Mouse (Mus musculus): ENCODE measurements around the gene Gm26938.
A peak's percentile ranks its signal among the peaks of the same experiment; 100 is the strongest.

Gene Gm26938

DNA sequence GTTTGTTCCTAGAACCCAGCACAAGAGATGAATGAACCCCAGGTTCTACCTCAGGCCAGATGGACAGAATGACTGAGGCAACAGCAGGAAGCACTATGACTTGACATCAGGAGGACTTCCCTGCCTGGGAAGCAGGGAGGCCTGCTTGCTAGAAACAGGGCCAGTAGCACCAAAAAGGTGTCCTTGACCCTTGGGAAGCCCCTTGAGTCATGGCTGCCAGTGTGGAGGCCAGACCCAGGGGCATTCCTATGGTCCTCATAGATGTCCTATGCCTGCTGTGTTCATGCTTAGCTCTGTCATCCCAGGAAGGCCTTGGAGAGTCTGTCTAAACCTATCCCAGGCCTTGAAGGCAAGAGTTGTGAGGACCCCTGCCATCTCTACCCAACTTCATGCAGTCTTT is 9.8 kb downstream of the Gm26938 start:
- DNase-seq (ENCODE audit: low read depth, low spot score) = no peak

DNA sequence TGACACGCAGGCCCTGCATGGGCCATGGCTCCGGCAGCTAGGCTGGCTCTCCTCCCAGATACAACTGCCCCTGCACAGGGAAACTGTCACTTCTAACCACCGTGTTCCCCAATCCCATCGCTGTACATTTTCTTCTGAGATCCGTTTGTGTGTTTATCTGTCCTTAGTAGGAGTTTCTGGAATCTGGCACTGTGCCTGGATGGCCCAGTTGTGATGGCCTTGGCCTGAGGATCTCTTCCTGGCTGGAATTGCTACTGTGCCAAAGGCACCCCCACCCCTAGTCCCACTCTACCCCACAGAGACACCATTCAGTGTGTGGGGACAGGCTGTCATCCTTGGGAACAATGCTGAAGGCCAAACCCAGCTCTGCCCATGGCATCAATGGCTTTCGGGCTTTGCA is 10.2 kb downstream of the Gm26938 start:
- no peak for DNase-seq (ENCODE audit: low read depth, low spot score)

DNA sequence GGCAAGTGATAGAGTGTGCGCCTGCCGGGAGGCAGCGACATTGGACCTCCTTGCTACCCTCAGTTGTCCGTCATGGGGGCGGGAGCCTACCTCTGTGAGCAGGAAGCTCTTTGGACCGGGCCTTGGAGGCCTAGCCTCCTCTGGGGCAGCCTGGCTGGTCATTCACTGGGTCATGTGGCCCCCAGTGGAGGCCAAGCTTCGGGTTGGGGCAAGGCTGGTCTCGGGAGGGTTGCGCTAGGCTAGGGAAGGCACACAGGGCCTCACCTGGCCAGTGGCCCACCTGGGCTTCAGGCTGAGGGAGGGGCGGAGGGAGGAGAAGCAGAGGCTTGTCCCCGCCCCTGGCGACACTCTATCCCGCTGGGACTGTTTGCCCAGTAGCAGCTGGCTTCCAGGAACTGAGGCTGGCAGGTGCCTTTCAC is 12.2 kb downstream of the Gm26938 start:
- DNase-seq (ENCODE audit: low read depth, low spot score) = no peak

DNA sequence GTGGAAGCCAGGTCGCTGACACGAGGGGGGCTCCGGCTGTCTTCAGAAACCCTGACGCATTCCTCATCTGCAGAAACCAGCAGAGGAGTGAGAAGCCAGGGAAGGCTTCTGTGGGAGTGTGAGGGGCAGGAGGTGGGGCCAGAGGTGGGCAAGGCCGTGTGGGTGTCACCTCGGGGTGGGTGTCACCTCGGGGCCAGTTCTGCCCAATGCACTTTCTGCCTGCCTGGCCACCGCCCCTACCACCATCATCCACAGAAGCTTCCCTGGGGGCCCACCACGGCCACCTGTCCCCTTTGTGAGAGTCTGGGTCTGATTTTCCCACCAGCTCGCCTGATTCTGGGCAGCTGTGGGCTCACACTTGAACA is 13.1 kb downstream of the Gm26938 start:
- no peak for DNase-seq (ENCODE audit: low read depth, low spot score)

DNA sequence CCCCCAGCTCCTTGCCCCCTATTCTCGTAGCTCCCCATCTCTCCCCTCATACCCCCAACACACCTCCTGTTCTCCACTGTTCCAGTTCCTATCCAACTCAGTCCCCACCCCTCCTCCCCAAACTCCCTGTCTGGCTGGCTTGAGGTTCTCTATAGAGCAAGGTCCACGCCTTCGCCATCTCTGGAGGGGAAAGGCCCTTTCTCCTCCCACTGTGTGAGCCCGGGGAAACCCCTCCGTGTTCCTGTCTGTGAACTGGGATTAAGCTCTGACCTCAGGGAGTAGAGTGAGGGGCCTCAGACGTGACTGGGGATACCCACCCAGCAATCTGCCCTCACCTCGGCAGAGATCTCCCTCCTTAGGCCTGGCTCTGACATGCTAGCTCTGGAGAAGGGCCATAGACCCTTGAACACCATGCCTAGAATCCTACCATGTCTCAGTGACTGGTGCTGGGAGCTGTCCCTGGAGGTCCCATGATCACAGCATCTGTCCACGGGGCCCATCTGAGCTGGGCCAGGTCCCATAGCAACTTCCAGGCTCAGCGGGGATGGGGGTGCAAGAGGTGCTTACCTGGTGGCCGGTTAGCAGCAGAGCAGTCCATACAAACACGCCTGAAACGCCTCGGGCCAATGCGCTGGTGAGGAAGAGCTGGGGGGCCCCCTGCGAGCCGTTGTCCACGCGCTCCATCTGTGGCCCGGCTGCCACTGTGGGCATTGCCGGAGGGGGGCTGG is 13.6 kb downstream of the Gm26938 start:
- no peak for DNase-seq (ENCODE audit: low read depth, low spot score)

DNA sequence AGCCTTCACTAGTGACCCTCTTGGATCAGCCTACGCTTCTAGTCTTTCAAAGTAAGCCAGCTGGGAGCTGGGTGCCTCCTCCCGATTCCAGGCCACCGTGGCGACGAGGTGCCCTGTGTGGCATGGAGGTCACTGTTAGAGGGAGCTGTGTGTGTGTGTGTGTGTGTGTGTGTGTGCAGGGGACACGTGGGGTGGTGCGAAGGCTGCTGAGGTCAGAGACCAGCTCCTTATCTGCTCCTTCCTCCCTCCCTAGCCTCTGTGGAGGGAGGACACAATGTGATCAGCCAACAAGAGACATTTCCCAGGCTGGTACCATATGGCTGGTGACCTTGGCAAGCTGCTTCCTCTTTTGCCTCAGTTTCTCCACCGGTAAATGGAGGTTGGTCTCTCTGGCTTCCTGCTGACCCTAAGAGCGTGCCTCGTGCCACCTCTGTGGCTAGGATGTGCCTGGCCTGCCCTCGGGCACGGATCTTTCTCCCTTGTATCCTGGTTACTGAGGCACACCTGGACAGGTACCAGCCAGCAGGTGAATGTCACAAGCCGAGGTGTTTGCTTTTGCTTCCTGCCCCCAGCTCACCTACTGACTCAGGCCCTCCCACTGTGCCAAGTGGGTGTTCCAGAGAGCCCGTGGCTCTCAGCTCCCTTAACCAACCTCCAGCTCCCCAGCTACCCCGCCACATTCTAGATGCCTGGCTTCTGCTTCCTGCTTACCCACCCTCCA is 14.4 kb downstream of the Gm26938 start:
- no peak for DNase-seq (ENCODE audit: low read depth, low spot score)

DNA sequence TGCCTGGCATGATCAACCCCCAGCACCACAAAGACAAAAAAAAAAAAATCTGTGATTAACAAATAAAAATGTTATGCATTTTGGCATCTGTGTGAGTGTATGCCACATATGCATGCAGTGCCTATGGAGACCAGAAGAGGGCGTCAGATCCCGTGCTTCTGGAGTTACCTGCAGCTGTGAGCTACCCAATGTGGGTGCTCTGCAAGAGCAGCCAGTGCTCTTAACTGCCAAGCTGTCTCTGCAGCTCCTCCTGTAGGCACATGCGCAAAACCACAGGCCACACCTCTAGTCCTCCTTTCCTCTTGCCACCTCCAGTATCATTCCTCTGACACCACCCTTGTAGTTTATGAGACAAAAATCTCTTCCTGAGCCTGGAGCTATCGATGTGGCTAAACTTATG is 16.8 kb downstream of the Gm26938 start:
- no peak for DNase-seq (ENCODE audit: low read depth, low spot score)

DNA sequence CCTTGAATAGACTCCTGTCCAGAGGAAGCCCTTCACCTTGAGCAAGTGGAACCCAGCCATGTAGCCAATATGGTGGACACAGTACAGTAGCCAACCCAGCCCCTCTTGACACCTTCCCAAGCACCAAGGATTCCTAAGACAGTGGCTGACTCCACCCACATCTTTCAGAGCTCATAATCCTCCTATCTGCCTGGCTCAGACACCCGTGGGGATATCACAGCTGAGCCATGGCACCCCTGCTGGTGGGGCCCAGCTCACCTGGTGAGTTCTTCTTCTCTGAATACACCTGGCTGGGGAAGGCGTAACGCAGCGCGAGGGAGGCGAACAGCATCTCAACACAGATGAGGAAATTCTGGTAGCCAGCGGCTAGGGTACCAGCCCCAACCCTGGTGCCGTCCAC is 20.3 kb downstream of the Gm26938 start:
- DNase-seq (ENCODE audit: low read depth, low spot score) = no peak

DNA sequence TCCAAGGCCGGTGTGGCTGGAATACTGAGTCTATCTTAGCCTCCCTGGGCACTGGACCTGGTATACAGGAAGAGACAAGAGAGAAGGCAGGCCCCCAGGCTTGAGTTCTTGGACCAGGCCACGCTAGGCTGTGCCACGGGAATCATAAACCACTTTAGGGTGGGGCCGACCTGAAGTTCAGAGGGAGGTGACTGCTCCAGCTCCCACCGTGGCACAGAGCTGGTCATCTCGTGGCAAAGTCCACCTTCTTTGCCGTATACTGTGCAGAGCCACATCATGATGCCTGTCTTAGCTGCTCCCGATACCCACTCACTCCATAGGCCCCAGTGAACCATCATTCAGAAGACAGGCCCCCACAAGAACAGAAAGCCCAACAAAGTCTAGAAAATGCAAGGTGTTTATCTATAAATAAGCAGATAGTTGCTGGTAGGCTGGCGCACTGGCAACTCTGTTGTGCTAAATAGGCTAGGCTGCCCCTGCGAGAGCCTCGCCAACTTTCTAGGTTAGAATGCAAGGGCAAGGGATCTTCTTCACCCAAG is 21.6 kb downstream of the Gm26938 start:
- no peak for DNase-seq (ENCODE audit: low read depth, low spot score)

DNA sequence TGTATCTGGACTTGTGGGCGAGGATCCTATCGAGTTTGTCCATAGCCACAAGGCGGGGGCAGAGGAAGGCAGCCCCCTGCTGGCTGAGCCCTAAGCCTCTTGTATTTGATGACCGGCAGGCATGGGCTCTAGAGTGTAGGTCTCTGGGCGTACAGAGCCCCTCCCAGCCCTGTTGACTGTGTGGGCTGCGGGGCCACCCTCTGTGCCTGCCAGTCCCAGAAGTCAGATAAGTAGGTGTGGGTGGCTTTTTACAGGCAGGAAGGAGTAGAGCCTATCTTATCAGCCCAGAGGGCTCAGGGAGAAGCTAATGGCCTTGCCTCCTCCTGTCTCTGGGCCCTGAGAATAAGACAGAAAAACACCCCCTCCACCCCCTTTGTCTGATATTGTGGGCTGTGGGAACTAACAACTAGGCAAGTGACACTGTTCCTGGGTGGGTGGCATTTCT is 22.1 kb downstream of the Gm26938 start:
- no peak for DNase-seq (ENCODE audit: low read depth, low spot score)

DNA sequence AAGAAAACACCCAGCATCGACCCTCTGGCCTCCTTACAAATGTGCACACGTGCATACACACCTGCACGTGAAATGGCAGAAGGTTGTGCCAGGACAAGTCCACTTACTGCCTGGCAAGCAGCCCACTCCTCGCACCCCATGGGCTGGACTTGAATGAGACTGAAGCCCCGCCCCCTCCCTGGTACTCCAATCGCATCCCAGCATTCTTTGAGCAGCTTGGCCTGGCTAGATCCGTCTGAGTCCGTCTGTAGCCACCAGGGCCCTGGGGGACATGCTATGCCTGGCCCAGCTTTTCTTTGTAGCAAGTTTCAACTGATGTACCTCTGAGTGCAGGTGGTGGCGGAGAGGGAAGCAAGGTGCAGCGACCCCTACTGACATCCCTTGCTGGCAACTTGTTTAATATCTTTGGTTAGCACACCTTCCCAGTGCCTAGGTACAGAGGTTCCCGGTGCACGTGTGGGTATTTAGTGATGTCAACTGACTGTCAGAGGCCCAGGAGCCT is 22.6 kb downstream of the Gm26938 start:
- DNase-seq (ENCODE audit: low read depth, low spot score) = peak; percentile 38

DNA sequence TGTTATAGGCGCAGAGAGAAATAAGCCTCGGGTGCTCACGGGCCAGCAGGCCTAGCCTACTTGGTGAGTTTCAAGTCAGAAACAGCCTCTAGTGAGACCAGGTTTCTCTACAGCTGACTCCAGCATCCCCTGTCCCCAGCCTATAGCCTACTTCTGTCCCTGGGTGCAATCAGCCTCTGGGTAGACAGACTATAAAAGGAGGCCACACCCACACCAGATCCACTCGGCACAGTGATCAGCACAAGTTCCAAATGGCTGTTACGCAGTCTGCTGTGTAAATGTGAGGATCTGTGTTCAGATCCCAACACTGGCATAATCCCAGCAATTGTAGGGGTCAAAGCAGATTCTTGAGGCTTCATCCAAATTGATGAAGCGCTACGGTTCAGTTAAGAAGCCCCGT is 23.0 kb downstream of the Gm26938 start:
- DNase-seq (ENCODE audit: low read depth, low spot score) = no peak

DNA sequence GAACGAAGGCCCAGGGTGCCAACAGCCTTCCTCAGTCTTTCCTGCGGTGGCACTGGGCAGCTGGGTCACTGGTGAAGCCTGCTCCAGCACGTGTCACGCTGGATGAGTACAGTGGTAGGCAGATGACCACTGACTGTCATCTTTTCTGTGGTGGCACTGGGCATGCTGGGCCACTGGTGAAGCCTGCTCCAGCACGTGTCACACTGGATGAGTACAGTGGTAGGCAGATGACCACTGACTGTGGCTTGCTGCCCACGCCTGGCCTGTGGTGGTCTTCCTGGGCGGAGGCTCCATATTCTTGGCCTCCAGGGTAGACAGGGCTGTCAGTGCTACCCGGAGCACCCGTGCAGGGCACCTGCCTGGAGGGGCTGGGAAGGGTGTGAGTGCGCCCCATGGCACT is 24.3 kb downstream of the Gm26938 start:
- DNase-seq (ENCODE audit: low read depth, low spot score) = no peak

DNA sequence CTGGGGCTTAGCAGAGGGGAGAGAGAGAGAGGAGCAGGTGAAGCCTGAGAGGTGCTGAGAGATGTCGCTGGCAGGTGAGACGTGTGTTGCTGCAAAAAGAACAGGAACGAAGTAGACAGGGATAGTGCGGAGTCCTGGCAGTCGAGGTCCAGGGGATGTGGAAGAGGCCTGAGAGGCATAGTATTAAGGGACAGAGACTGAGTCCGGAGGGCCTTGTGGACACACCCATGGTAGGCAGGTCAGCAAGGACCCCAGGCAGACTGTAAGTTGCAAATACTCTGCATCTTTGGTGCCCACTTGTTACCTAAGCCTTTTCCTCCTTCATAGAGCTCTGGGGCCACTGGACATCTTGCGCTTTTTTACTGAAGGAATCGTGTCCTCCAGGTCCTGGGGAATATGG is 25.0 kb downstream of the Gm26938 start:
- no peak for DNase-seq (ENCODE audit: low read depth, low spot score)

DNA sequence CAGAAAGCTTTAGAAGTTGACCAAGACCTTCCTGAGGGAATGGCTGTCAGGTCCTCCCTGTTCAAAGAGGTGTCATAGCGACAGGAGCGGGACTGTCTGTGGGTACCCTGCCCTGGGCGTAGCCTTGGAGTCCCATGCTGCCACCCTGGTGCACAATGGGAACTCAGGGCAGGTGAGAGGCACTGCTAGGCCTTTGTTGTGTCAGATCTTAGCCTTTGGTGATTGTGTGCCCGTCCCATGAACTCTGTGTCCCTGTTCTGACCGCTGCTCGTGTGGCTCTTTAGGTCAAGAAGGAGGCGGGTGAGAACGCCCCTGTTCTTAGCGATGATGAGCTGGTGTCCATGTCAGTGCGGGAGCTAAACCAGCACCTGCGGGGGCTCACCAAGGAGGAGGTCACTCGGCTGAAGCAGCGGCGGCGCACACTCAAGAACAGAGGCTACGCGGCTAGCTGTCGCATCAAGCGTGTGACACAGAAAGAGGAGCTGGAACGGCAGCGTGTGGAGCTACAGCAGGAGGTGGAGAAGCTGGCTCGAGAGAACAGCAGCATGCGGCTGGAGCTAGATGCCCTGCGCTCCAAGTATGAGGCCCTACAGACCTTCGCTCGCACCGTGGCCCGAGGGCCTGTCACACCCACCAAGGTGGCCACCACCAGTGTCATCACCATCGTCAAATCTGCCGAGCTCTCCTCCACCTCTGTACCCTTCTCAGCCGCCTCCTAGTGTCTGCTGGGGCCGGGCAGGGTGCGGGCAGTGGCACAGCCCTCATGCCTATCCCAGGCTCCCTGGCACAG is 26.2 kb downstream of the Gm26938 start:
- no peak for DNase-seq (ENCODE audit: low read depth, low spot score)

DNA sequence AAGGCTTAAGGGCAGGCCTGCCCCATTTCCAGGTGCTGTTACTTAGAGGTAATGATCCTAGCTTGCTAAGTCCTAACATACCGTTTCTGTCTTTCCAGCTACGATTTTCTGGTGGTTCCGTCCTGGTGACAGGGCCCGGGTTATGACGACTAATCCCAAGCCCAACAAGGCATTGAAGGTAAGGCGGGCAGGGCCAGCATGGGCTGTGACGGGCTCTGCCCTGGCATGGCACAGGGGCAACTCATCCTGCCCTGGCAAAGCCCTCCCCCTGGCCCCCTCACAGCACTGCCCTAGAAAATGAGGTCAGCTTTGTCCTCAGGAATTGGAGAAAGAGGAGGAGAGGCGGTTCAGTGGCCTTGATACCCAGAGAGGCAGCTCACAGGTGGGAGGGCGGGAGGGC is 27.2 kb downstream of the Gm26938 start:
- no peak for DNase-seq (ENCODE audit: low read depth, low spot score)

DNA sequence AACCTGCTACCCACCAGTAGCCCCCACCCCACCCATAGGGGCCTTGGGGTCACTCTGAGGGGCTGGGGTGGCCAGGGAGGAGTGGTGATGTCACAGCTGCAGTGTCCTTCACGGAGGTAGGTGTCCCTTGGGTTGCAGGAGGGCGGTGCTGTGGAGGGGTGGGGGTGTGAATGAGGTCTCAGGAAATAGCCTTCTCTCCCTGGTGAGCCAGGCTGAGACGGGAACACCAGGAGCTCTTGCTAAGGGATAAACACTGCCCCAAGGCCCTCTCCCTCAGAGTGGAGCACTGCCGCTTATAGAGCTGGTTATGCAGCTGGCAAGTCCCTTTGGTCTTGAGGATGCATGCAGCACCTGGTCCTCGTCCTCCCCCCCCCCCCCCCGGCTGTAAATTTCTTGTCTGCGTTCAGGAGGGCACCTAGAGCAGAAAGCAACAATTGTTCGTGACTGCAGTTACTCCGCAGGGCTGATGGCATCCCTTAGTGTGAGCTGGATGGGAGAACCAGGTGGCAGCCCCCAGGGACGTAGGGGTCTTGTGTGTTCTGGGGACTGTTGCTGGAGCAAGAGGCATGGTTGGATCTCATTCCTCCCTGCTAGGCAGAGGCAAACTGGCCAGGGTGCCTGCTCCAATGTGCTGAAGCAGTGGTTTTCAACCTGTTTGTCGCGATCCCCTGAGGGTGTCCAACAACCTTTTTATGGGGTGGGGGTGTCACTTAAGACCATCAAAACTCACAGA is 27.9 kb downstream of the Gm26938 start:
- no peak for DNase-seq (ENCODE audit: low read depth, low spot score)

DNA sequence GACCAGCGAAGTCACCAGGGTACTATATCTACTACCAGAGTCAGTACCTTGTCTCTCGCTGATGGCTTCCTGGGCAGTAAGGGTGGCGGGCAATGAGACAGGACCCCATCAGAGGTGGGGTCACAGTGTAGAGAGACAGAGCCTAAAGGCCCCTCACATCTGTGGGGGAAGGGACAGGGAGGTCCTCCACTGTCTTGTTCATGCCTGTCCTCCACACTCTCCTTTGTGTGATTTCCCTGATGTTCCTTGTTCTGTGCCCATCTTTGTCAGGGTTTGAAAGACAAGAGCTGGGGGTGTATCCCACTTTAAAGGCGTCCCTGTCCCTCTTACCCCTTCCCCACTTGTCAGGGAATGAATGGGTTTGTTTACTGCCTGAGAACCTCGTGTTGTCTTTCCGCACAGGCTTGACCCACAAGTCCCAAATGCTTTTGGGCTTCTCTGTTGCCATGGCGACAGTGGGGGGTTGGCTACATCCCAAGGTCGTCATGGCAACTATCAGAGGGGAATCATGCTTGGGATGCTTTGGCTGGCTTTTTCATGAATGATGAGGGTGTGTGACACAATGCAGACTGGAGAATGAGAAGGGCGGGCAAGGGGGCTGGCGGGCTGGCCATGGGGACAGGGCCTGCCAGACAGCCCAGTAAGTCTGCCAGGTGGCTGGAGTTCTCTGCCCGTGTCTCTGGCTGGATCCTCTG is 28.6 kb downstream of the Gm26938 start:
- DNase-seq (ENCODE audit: low read depth, low spot score) = no peak

DNA sequence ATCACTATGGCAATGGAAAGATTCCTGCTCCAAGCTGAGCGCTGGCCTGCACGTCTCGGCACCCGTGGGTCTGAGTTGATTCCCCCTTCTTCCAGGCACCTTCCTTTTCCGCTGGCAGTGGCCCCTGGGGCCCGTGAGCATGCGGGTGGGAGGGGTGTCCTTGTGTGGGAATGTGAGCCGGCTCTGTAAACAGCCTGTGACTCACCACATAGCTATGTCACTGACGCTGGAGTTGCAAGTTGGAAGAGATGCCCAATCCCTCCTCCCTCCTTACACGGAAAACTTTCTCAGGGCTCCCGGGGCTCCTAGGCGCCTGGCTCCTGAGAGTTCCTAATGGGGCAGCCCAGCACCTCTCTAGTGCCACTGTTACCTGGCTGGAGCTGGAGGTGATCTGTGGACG is 29.3 kb downstream of the Gm26938 start:
- DNase-seq (ENCODE audit: low read depth, low spot score) = no peak

DNA sequence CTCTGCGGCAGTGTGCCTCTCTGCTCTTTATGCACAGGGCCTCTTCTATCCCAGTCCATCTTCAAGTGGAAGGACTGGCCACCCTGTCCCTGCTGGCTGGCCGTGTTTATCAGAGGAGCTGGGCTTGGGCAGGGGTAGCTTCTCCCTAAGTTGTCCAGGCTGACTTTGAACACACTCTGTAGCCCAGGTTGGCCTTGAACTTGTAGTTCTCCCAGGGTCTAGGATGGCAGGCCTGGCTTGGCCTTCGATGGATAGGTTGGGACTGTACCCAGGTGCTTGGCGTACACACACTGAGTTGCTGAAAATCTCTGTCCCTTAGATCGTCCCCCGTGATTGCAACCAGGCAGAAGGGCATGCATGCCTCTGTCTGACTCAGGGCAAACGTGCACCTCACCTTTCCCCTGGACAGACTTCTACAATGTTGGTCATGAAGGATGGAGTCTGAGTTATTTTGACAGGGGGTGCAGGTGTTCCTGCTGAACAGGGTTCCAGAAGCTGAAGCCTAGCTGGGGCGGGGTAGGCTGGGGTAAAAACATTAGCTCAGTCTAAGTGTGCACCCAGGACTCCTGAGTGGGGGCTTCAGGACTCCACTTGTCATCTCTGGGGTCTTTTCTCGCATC is 30.1 kb downstream of the Gm26938 start:
- no peak for DNase-seq (ENCODE audit: low read depth, low spot score)
